Mouse (Mus musculus): ENCODE data around the gene Ephb2. TPM values are rescaled to one million over a fixed set of nuclear protein-coding genes. Genes with fewer than 3 reads are reported as not detected.

Gene Ephb2
- total RNA-seq, 2 experiments from 2014 or later, result 12.3 to 13.5 TPM

DNA sequence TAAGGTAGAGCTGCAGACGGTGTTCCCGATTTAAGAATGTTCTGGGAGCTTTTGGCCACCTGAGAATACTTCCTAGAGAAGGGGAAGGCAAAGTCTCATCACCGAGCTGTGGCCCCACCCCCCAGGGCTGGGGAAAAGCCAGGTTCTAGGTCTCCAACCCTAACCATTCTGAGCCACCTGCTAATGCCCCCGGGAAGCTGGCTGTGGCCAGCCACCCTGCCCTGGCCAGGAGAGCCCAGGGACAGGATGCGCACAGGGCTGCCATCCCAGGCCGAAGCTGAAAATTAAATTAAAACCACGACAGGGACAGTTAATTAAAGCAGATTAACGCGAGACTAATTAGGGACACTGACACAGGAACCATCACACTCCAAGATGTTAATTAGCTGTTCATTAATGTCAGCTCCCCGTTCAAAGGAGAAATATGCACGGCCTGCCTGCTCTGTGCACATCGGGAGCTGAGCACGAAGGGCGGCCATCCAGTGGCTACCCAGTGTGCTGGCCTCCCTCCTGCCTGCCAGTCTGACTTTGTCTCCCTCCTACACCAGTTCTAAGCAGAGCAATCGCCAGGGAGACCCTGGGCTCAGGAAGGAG lies 101.5 kb downstream of the Ephb2 start:
- DNase-seq (ENCODE audit: low spot score in 2 of 2), result no peak

DNA sequence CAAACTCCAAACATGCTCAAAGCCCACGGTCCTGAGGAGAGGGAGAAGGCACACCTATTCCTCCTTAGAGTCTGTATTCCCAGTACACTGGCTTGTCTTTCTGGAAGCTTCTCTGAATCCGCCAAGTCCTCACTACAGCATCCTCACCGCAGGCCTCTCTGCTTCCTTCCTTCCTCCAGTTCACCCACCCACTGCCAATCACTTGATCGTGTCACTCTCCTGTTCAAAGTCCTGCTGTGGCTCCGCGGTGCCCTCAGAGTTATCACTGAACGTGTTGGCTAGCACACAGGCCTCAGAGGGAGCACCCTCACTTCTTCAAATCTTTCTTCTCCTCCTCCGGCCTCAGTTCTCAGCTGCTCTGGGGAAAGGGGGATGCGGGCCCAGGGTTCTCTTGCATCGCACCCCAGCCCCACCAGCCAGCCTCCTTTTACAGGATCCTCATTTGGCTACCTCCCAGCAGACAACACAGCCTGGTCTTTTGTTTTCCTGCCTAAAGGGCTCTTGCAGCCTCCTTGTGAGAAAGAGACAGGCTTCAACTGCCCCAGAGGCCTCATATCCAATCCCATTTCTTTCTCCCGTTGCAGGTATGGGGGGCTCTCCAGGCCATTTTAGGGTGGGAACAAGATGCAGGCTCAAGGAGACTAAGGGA lies 102.4 kb downstream of the Ephb2 start:
- no peak for DNase-seq (ENCODE audit: low spot score in 2 of 2)

DNA sequence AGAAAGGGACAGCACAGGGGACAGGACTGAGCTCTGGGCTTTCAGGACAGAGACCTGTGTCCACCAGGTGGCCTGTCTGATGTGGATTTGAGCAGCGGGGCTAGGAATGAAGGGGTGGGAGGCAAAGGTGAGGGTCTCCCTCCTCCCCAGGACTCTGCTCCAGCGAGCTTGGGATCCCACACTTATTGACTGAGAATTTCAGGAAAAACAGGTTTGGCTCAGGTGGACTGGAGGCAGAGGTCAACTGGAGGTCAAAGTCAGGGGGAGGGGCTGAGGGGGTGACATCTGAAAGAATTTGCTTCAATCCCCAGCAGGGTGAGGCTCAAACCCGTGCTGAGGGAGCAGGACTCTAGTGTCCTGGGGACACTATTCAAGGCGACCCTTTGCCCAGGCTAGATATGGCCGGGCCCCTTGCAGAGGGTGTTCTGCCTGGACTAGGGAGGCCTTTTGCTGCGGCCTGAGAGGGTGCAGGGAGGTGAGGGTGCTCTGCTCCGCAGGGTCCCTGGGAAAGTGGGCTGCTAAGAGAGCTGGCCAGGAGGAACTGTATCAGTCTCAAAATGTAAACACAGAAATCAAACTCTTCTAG lies 103.2 kb downstream of the Ephb2 start:
- no peak for DNase-seq (ENCODE audit: low spot score in 2 of 2)

DNA sequence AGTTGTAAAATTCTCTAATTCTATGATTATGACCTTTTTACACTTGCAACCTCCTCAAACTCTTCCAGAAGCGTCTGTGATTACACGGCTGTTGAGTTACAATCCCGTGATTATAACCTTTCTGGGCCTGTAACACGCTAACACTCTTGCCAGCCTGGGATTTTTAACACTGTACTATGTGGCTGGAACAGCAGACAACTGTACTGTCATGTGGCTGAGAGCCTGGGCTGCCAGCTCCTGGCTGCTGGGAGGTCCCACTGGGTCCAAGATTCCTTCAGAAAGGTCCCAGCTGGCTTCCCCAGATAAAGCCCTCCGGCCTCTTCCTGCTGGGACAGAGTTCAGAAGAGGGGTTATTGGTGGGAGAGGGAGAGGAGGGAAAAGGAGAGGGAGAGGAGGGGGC lies 104.0 kb downstream of the Ephb2 start:
- peak in 1 of 2 experiments; percentile 43 for DNase-seq (ENCODE audit: low spot score in 2 of 2)

GRCm38 (mm10) chr4:136731008-136731609 lies 104.7 kb downstream of the Ephb2 start:
- DNase-seq (ENCODE audit: low spot score in 2 of 2), result no peak

DNA sequence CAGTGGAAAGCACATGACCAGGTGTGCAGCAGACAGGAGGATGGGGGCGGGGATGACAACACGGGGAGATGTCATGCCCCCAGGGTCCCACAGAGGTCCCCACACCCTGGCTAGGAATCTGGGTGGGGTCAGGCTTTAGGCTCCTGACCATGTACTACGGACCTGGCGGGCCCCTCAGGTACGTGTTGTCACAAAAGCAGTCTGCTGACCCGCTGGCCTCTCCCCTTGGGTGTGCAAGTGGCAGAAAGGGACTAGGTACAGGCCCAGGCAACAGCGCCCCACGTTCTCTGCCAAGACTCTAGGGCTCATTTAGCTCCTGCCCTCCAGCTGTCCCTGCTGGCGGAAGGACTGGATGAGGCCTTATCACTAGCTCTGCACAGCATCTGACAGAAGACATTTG lies 105.3 kb downstream of the Ephb2 start:
- no peak for DNase-seq (ENCODE audit: low spot score in 2 of 2)

GRCm38 (mm10) chr4:136729574-136729973 lies 106.2 kb downstream of the Ephb2 start:
- no peak for DNase-seq (ENCODE audit: low spot score in 2 of 2)

GRCm38 (mm10) chr4:136726941-136727340 lies 108.8 kb downstream of the Ephb2 start:
- DNase-seq (ENCODE audit: low spot score in 2 of 2), result no peak

GRCm38 (mm10) chr4:136724731-136725130 lies 111.1 kb downstream of the Ephb2 start:
- peak in 1 of 2 experiments; percentile 44 for DNase-seq (ENCODE audit: low spot score in 2 of 2)

DNA sequence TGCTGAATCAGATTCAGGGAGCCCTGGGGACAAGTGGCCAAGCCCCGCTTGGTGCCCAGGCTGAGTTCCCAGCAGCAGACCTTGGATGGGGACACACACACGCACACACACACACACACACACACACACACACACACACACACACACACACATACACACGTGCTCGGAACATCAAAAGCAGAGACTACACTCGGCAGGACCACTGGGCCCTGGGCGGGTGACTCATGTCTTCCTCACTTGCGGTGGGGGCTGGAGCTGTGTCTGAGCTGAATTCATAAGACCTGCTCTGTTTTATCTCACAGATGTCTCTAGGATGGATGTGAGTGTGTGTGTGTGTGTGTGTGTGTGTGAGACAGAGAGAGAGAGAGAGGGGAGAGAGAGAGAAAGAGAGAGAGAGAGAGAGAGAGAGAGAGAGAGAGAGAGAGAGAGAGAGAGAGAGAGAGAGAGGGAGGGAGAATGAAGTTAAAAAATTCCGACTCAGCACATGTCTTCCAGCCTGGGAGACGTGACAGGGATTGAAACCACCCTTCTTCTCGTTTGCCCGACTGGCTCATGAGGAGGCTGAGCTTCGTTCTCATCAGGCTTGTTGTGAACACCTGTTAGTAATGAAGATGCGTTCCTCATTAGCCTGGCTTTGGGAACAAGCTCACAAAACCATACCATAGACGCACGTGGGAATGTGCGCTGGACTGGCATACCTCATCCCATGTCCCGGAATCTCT lies 113.3 kb downstream of the Ephb2 start:
- no peak for DNase-seq (ENCODE audit: low spot score in 2 of 2)

- no peak for DNase-seq (ENCODE audit: low spot score in 2 of 2)
These were observed 113.9 kb downstream of the Ephb2 start for GRCm38 (mm10) chr4:136721937-136722336.

- DNase-seq (ENCODE audit: low spot score in 2 of 2), result no peak
These were observed 115.8 kb downstream of the Ephb2 start for GRCm38 (mm10) chr4:136720025-136720424.

GRCm38 (mm10) chr4:136718193-136718986 lies 117.4 kb downstream of the Ephb2 start:
- DNase-seq (ENCODE audit: low spot score in 2 of 2), result no peak

GRCm38 (mm10) chr4:136716561-136716972 lies 119.2 kb downstream of the Ephb2 start:
- no peak for DNase-seq (ENCODE audit: low spot score in 2 of 2)

GRCm38 (mm10) chr4:136714530-136714929 lies 121.3 kb downstream of the Ephb2 start:
- DNase-seq (ENCODE audit: low spot score in 2 of 2), result no peak

GRCm38 (mm10) chr4:136713889-136714288 lies 121.9 kb downstream of the Ephb2 start:
- DNase-seq (ENCODE audit: low spot score in 2 of 2), result no peak

GRCm38 (mm10) chr4:136713431-136713830 lies 122.4 kb downstream of the Ephb2 start:
- no peak for DNase-seq (ENCODE audit: low spot score in 2 of 2)

- DNase-seq (ENCODE audit: low spot score in 2 of 2), result no peak
These were observed 123.6 kb downstream of the Ephb2 start for GRCm38 (mm10) chr4:136711985-136712768.

GRCm38 (mm10) chr4:136710345-136710744 lies 125.4 kb downstream of the Ephb2 start:
- DNase-seq (ENCODE audit: low spot score in 2 of 2), result no peak

GRCm38 (mm10) chr4:136708956-136709355 lies 126.8 kb downstream of the Ephb2 start:
- DNase-seq (ENCODE audit: low spot score in 2 of 2), result no peak
